Mouse (Mus musculus): ENCODE data around the gene Lrrc71. TPM values are rescaled to one million over a fixed set of nuclear protein-coding genes. Genes with fewer than 3 reads are reported as not detected.

Gene Lrrc71
- total RNA-seq, 4 experiments from 2014 or later = 0.68 TPM; not detected in 3

DNA sequence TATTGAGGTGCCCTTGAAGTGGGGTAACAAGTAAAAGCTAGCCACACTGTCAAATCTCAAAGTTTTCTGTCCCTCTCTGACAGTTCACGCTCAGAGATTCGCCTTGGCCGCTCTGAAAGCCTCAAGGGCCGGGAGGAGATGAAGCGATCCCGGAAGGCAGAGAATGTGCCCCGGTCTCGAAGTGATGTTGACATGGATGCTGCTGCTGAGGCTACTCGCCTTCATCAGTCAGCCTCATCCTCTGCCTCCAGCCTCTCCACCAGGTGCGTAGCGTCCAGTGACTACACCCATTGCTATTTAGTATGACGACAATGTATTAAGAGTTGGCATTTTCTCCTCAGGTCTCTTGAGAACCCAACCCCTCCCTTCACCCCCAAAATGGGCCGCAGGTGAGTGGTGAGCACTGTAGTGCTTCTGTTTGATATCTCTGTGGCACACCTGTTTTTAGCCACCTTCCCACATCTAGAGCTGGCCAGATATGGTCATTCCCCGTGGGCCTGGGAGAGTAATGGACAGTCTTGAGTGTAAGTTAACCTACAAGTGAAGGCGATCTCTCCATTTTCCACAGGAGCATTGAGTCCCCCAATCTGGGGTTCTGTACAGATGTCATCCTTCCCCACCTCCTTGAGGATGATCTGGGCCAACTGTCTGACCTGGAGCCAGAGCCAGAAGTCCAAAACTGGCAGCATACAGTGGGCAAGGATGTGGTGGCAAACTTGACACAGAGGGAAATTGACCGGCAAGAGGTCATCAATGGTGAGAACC, 22.8 kb downstream of the Lrrc71 start:
- no peak for DNase-seq (ENCODE audit: low spot score in 2 of 2)

- no peak for DNase-seq (ENCODE audit: low spot score in 2 of 2)
Measured at GRCm38 (mm10) chr3:87724556-87724955, 23.9 kb downstream of the Lrrc71 start.

GRCm38 (mm10) chr3:87718525-87718924, 29.9 kb downstream of the Lrrc71 start:
- DNase-seq (ENCODE audit: low spot score in 2 of 2) = no peak

Other genes with a start within 250 kb of the Lrrc71 start
- gene Etv3, start 223.2 kb downstream of the Lrrc71 start, total RNA-seq (2022) = 10 to 100 TPM; 10.4 to 10.9 (median 10.6) TPM
- gene Arhgef11, start 131.1 kb downstream of the Lrrc71 start, total RNA-seq (2022) = 10 to 100 TPM; 16.5 to 20.9 (median 18.5) TPM
- not detected for gene Ntrk1, start 46.5 kb upstream of the Lrrc71 start, total RNA-seq (2022)
- not detected for gene Insrr, start 48.3 kb upstream of the Lrrc71 start, total RNA-seq (2022)
- gene Pear1, start 75.7 kb upstream of the Lrrc71 start, total RNA-seq (2022) = 1 to 10 TPM; 3.2 to 7.1 (median 5.1) TPM
- gene Sh2d2a, start 98.1 kb upstream of the Lrrc71 start, total RNA-seq (2022) = not detected
- 10 to 100 TPM; 48.6 to 53.0 (median 52.0) TPM for gene Prcc, start 137.0 kb upstream of the Lrrc71 start, total RNA-seq (2022)
- 100 to 1,000 TPM; 243 to 264 (median 254) TPM for gene Hdgf, start 157.7 kb upstream of the Lrrc71 start, total RNA-seq (2022)
- 10 to 100 TPM; 40.9 to 48.1 (median 45.8) TPM for gene Mrpl24, start 170.9 kb upstream of the Lrrc71 start, total RNA-seq (2022)
- 1 to 10 TPM; 5.8 to 7.6 (median 7.2) TPM for gene Isg20l2, start 181.7 kb upstream of the Lrrc71 start, total RNA-seq (2022)
- gene Rrnad1, start 182.1 kb upstream of the Lrrc71 start, total RNA-seq (2022) = 1 to 10 TPM; 2.4 to 4.1 (median 3.5) TPM
- not detected for gene Crabp2, start 200.0 kb upstream of the Lrrc71 start, total RNA-seq (2022)
- 10 to 100 TPM in 2 of 4 experiments, 1 to 10 TPM in 2; 8.7 to 18.0 (median 12.0) TPM for gene Nes, start 222.5 kb upstream of the Lrrc71 start, total RNA-seq (2022)